In the genomic region with DNA sequence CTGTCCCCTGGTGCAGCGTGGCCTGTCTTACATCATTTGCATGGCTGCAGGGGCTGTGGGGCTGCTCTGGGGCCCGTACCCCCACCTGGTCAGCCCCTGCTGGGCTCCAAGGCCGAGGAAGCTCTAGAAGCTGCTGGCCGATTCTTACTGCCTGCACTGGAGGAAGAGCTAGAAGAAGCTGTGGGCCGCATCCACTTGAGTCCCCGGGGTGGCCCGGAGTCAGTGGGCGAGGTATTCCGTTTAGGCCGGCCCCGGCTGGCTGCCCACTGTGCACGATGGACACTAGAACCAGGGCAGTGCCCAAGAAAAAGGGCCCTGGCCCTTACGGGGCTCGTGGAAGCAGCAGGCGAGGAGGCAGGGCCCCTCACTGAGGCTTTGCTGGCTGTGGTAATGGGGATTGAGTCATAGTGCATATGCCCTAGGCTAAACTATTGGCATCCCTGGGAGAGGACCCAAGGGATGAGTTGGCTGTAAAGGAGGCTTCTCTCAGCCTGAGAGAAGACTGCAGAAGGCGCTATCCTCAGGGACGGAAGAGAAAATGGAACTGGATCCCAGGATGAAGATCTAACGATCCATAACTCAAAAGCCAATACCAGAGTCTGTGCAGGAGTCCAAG, we compare ENCODE assay signal across 20 mouse cellular contexts. TPM values are rescaled to one million over a fixed set of nuclear protein-coding genes. Genes with fewer than 3 reads are reported as not detected.
A peak's percentile ranks its signal among the peaks of the same experiment; 100 is the strongest.
DNase-seq lines count a peak whose midpoint lies in the region; ATAC-seq and TF ChIP-seq lines count a peak whose summit lies in the region.
"Had no signal": no experiment of that assay in that cellular context is flagged by ENCODE, and none has a peak within 500 bp of the region (broad histone marks: within the 10 kb centered on the region; RNA-seq: fewer than 3 reads in every experiment).

No protein-coding gene starts in this region.

- peaks cover 15% of the 10 kb centered on the region for H3K4me1 ChIP-seq in hindbrain, embryonic 12.5 days
- H3K4me1 ChIP-seq in hindbrain, embryonic 16.5 days (ENCODE audit: control insufficient read depth, insufficient read depth, low read depth, low read length) = peaks cover 16% of the 10 kb centered on the region

- H3K27ac ChIP-seq in gastrocnemius, adult 2 months = peak overlapping the region; percentile 35; the same call in 1 of the 2 replicates
- no peak overlapping the region for H3K27ac ChIP-seq in hindbrain, embryonic 12.5 days
- H3K27ac ChIP-seq in hindbrain, embryonic 16.5 days (ENCODE audit: low read depth, low read length) = no peak overlapping the region
- H3K27ac ChIP-seq in layer of hippocampus, adult 2 months = no peak overlapping the region
- H3K27ac ChIP-seq: limb, embryonic 12.5 days; macrophage had no signal

- no peak overlapping the region for H3K4me3 ChIP-seq in gastrocnemius, adult 2 months
- no peak overlapping the region for H3K4me3 ChIP-seq in hindbrain, embryonic 12.5 days
- H3K4me3 ChIP-seq in hindbrain, embryonic 16.5 days (ENCODE audit: low read length) = no peak overlapping the region
- no peak overlapping the region for H3K4me3 ChIP-seq in layer of hippocampus, adult 2 months
- H3K4me3 ChIP-seq: limb, embryonic 12.5 days had no signal

- no peak for DNase-seq in gastrocnemius, adult 2 months
- no peak for DNase-seq in gastrocnemius, postnatal 10 days
- DNase-seq in 3134 (ENCODE audit: extremely low read depth, insufficient read length, low spot score) = peak; percentile 76
- DNase-seq in Patski (ENCODE audit: low read depth, low spot score) = peak; percentile 57
- no peak for DNase-seq in left cerebral cortex, postnatal 25 days (ENCODE audit: low spot score in 2 of 2)
- no peak for DNase-seq in layer of hippocampus, adult 2 months (ENCODE audit: low spot score in 2 of 2)
- DNase-seq: adrenal gland, postnatal 25 days; kidney, adult 9 months; kidney, postnatal 4 days; right cerebral cortex, postnatal 4 days; thymus, adult 18-20 months had no signal

- POLR2A ChIA-PET in Patski (lab: Charles Lee) = no interaction called here

- WGBS in hindbrain, embryonic 12.5 days = 79% methylated on average over 18 of the region's 18 CpGs
- 79% methylated on average over 18 of the region's 18 CpGs for WGBS in hindbrain, embryonic 16.5 days

- H3K4me2 ChIP-seq in hindbrain, embryonic 12.5 days (replicated peaks) = no peak overlapping the region
- no peak overlapping the region for H3K4me2 ChIP-seq in hindbrain, embryonic 16.5 days (ENCODE audit: low read length)
- H3K4me2 ChIP-seq: limb, embryonic 12.5 days had no signal

- H3K9ac ChIP-seq in hindbrain, embryonic 12.5 days = 0 out of 2 replicates have a peak overlapping the region, but pooled peaks have one; percentile 13
- H3K9ac ChIP-seq in hindbrain, embryonic 16.5 days (ENCODE audit: low read depth, low read length) = no peak overlapping the region
- H3K9ac ChIP-seq: limb, embryonic 12.5 days had no signal

- ATAC-seq in hindbrain, embryonic 12.5 days (ENCODE audit: low FRiP score) = no peak
- no peak for ATAC-seq in hindbrain, embryonic 16.5 days
- ATAC-seq in Patski = peak; percentile 48
- ATAC-seq: inflammation-experienced regulatory T-cells, adult 6 months had no signal

- CTCF ChIA-PET in Patski (lab: Charles Lee) = interaction anchor here (1.1 kb wide), 1 partner anchor 105 kb away, joined by 4 read pairs; no protein-coding TSS in a partner anchor

- no peaks in the 10 kb centered on the region for H3K9me3 ChIP-seq in hindbrain, embryonic 12.5 days (replicated peaks)
- no peaks in the 10 kb centered on the region for H3K9me3 ChIP-seq in hindbrain, embryonic 16.5 days (ENCODE audit: control insufficient read depth, low read length)
- H3K9me3 ChIP-seq: G1E; limb, embryonic 12.5 days had no signal

- H3K36me3 ChIP-seq in hindbrain, embryonic 12.5 days = peaks cover 46% of the 10 kb centered on the region
- H3K36me3 ChIP-seq in hindbrain, embryonic 16.5 days (ENCODE audit: control insufficient read depth, insufficient read depth, low read length) = peaks cover 15% of the 10 kb centered on the region

- no peak for TF ChIP-seq CTCF in gastrocnemius, adult 2 months (IDR thresholded peaks at IDR 0.05)
- TF ChIP-seq CTCF in Patski (IDR thresholded peaks at IDR 0.05) = no peak
- TF ChIP-seq CTCF in layer of hippocampus, adult 2 months (conservative IDR thresholded peaks at IDR 0.05) = no peak

- intact Hi-C loops in gastrocnemius, adult 2 months (cut with DNase I) = loop anchor here (5.0 to 10.0 kb wide), 3 partner anchors 53 to 463 kb away; a partner anchor contains a TSS
- intact Hi-C loops in left cerebral cortex, postnatal 25 days (cut with DNase I) = loop anchor here (5.0 kb wide), 3 partner anchors 173 to 463 kb away; a partner anchor contains a TSS

- H3K27me3 ChIP-seq in hindbrain, embryonic 12.5 days = 0 out of 2 replicates have a peak, but pooled peaks cover 4% of the 10 kb centered on the region
- H3K27me3 ChIP-seq in hindbrain, embryonic 16.5 days (replicated peaks; ENCODE audit: control insufficient read depth, insufficient read depth, low read length) = no peaks in the 10 kb centered on the region
- H3K27me3 ChIP-seq in Patski = no peaks in the 10 kb centered on the region

- in situ Hi-C loops in Patski (cut with MboI; ENCODE audit: low pct_unique_long_range_greater_than_20kb) = loop anchor here (5.0 kb wide), 3 partner anchors 48 to 458 kb away; no protein-coding TSS in a partner anchor

RNA-seq across cellular contexts. Expression of a gene that starts 2.1 kb away (rescaled TPM):
- 1 to 10 TPM; 5.2 to 7.6 TPM for total RNA-seq in gastrocnemius, adult 2 months (2021)
- 10 to 100 TPM; 23.1 to 30.3 TPM for total RNA-seq in gastrocnemius, postnatal 10 days (2021)
- 50.9 and 63.1 TPM in 2 replicates for polyA plus RNA-seq in hindbrain, embryonic 12.5 days (2016; fragmentation: Nextera tagmentation; extraction: Ambion mirVana)
- 27.8 and 34.6 TPM in 2 replicates for polyA plus RNA-seq in hindbrain, embryonic 16.5 days (2015; fragmentation: Nextera tagmentation; extraction: Ambion mirVana)
- polyA plus RNA-seq in Patski (2021) = 98.6 TPM
- total RNA-seq in left cerebral cortex, postnatal 25 days (2021) = 10 to 100 TPM; 18.6 to 22.6 TPM
- 10 to 100 TPM; 12.1 to 13.9 TPM for total RNA-seq in layer of hippocampus, adult 2 months (2021)

RNA-seq across cellular contexts. Expression of a gene that starts 6.7 kb away (rescaled TPM):
- total RNA-seq in gastrocnemius, adult 2 months (2021) = 1 to 10 TPM; 1.9 to 2.1 TPM
- total RNA-seq in gastrocnemius, postnatal 10 days (2021) = 1 to 10 TPM; 3.5 to 4.6 TPM
- polyA plus RNA-seq in hindbrain, embryonic 12.5 days (2016; fragmentation: Nextera tagmentation; extraction: Ambion mirVana) = 13.8 and 14.1 TPM in 2 replicates
- 6.3 and 7.9 TPM in 2 replicates for polyA plus RNA-seq in hindbrain, embryonic 16.5 days (2015; fragmentation: Nextera tagmentation; extraction: Ambion mirVana)
- polyA plus RNA-seq in Patski (2021) = 5.4 TPM
- 1 to 10 TPM; 3.3 to 3.9 TPM for total RNA-seq in left cerebral cortex, postnatal 25 days (2021)
- 1 to 10 TPM; 3.5 to 4.0 TPM for total RNA-seq in layer of hippocampus, adult 2 months (2021)

RNA-seq across cellular contexts. Expression of a gene that starts 7.4 kb away (rescaled TPM):
- total RNA-seq in gastrocnemius, adult 2 months (2021) = 1 to 10 TPM; 7.2 to 8.0 TPM
- 10 to 100 TPM; 10.7 to 14.7 TPM for total RNA-seq in gastrocnemius, postnatal 10 days (2021)
- polyA plus RNA-seq in hindbrain, embryonic 12.5 days (2016; fragmentation: Nextera tagmentation; extraction: Ambion mirVana) = 16.4 and 17.4 TPM in 2 replicates
- polyA plus RNA-seq in hindbrain, embryonic 16.5 days (2015; fragmentation: Nextera tagmentation; extraction: Ambion mirVana) = 12.0 and 14.1 TPM in 2 replicates
- 17.3 TPM for polyA plus RNA-seq in Patski (2021)
- 10 to 100 TPM; 13.0 to 13.4 TPM for total RNA-seq in left cerebral cortex, postnatal 25 days (2021)
- 10 to 100 TPM; 10.9 to 12.6 TPM for total RNA-seq in layer of hippocampus, adult 2 months (2021)

RNA-seq across cellular contexts. Expression of a gene that starts 20.9 kb away (rescaled TPM):
- total RNA-seq in gastrocnemius, adult 2 months (2021) = not detected
- not detected for total RNA-seq in gastrocnemius, postnatal 10 days (2021)
- polyA plus RNA-seq in hindbrain, embryonic 12.5 days (2016; fragmentation: Nextera tagmentation; extraction: Ambion mirVana) = not detected in 2 replicates
- polyA plus RNA-seq in hindbrain, embryonic 16.5 days (2015; fragmentation: Nextera tagmentation; extraction: Ambion mirVana) = 0.15 TPM in 1 of 2 replicates, not detected in the other
- 0.27 TPM for polyA plus RNA-seq in Patski (2021)
- total RNA-seq in left cerebral cortex, postnatal 25 days (2021) = not detected
- total RNA-seq in layer of hippocampus, adult 2 months (2021) = not detected
- total RNA-seq: adrenal gland, postnatal 25 days; layer of hippocampus, postnatal 25 days; midbrain, postnatal 0 days had no signal
- polyA plus RNA-seq: inflammation-experienced regulatory T-cells, adult 6 months; limb, embryonic 12.5 days; midbrain, postnatal 0 days; neural tube, embryonic 14.5 days had no signal

RNA-seq across cellular contexts. Expression of a gene that starts 38.3 kb away (rescaled TPM):
- 1,000 to 10,000 TPM; 1,384 to 2,252 TPM for total RNA-seq in gastrocnemius, adult 2 months (2021)
- 100 to 1,000 TPM; 833 to 932 TPM for total RNA-seq in gastrocnemius, postnatal 10 days (2021)
- 1.3 and 4.1 TPM in 2 replicates for polyA plus RNA-seq in hindbrain, embryonic 12.5 days (2016; fragmentation: Nextera tagmentation; extraction: Ambion mirVana)
- polyA plus RNA-seq in hindbrain, embryonic 16.5 days (2015; fragmentation: Nextera tagmentation; extraction: Ambion mirVana) = 0.33 and 4.0 TPM in 2 replicates
- 0.30 TPM for polyA plus RNA-seq in Patski (2021)
- 10 to 100 TPM in 1 of 2 experiments, 1 to 10 TPM in 1; 8.2 to 11.2 TPM for total RNA-seq in left cerebral cortex, postnatal 25 days (2021)
- 1 to 10 TPM; 1.4 to 2.5 TPM for total RNA-seq in layer of hippocampus, adult 2 months (2021)
- total RNA-seq: midbrain, postnatal 0 days had no signal

Comparison
In these comparisons a context has a peak if more than half of its experiments do, and no peak if none do; other contexts are left out.
1. DNase-seq: peak in 3134 (single experiment) and Patski (single experiment); none in gastrocnemius, adult 2 months (single experiment), gastrocnemius, postnatal 10 days (single experiment), left cerebral cortex, postnatal 25 days (0 of 2) and layer of hippocampus, adult 2 months (0 of 2).